Mouse (Mus musculus) lung, embryonic 16.5 days (tissue): ENCODE results near the gene Dop1b. TPM values are rescaled to one million over a fixed set of nuclear protein-coding genes. Genes with fewer than 3 reads are reported as not detected.
"Not testable (repeated sequence)": the region's sequence is repeated elsewhere in the genome, so short reads cannot be mapped to it uniquely, and the experiment has no call there.

Experiments used
- ATAC-seq: fragments of 200-750 bp; cut with Nextera tagmentation; 2 replicates; pipeline ENCODE4 v1.8.0; 2017; ENCODE audit warnings: low read depth, mild to moderate bottlenecking, moderate library complexity
- H3K27ac ChIP-seq: fragments of 300-500 bp; sonication (generic); 2 replicates; pipeline ENCODE4 v1.5.1; 2014; ENCODE audit warnings: mild to moderate bottlenecking, control low read depth, low read length
- H3K27me3 ChIP-seq: fragments of 300-500 bp; sonication (generic); 2 replicates; pipeline ENCODE4 v1.6.1; 2014; ENCODE audit warnings: low read depth, low read length, mixed read lengths; ENCODE audit not compliant: control insufficient read depth, insufficient read depth
- H3K36me3 ChIP-seq: fragments of 300-500 bp; sonication (generic); 2 replicates; pipeline ENCODE4 v1.6.1; 2014; ENCODE audit warnings: low read length; ENCODE audit not compliant: control insufficient read depth, insufficient read depth
- H3K4me1 ChIP-seq: fragments of 300-500 bp; sonication (generic); replicated peaks from 2 replicates; pipeline ENCODE4 v1.6.1; 2014; ENCODE audit warnings: low read length, mixed read lengths; ENCODE audit not compliant: control insufficient read depth, insufficient read depth
- H3K4me2 ChIP-seq: fragments of 300-500 bp; sonication (generic); 2 replicates; pipeline ENCODE4 v1.6.1; 2014; ENCODE audit warnings: low read depth, low read length, control low read depth
- H3K4me3 ChIP-seq: fragments of 300-500 bp; sonication (generic); 2 replicates; pipeline ENCODE4 v1.5.1; 2014; ENCODE audit warnings: mild to moderate bottlenecking, low read length, control low read depth
- H3K9ac ChIP-seq: fragments of 300-500 bp; sonication (generic); 2 replicates; pipeline ENCODE4 v1.6.1; 2014; ENCODE audit warnings: low read length, control low read depth
- H3K9me3 ChIP-seq: fragments of 300-500 bp; sonication (generic); 2 replicates; pipeline ENCODE4 v1.6.1; 2016; ENCODE audit warnings: low read length; ENCODE audit not compliant: control insufficient read depth
- WGBS: fragments of 180-500 bp; shearing (Covaris S2); extraction: QIAGEN DNeasy Blood & Tissue Kit; methylation state at CpG from one replicate; pipeline ENCODE4 v1.1.7; 2014; 5-methylcytosine and 5-hydroxymethylcytosine counted together
- polyA plus RNA-seq: library from polyadenylated mRNA; unstranded; fragments of >200 nt; fragmentation: Nextera tagmentation; extraction: Ambion mirVana; gene quantifications from 2 replicates; pipeline ENCODE4 v1.2.1, GENCODE M21; 2015

The Dop1b gene
- polyA plus RNA-seq, 1 experiment from 2014 or later: 19.3 TPM

GRCm38 (mm10) chr16:93682689-93683507, 28.8 kb upstream of the Dop1b start, which contains the start of gene Cbr3:
Cbr3 (plus strand) TSS chr16:93683215.
- peaks cover 24% of the 10 kb centered on the region for H3K27me3 ChIP-seq
- H3K36me3 ChIP-seq: no peaks in the 10 kb centered on the region
- H3K27ac ChIP-seq: no peak within 1 kb of the TSS
- peaks cover 17% of the 10 kb centered on the region for H3K4me1 ChIP-seq
- H3K9ac ChIP-seq: peak within 1 kb of the TSS; percentile 68
- no peaks in the 10 kb centered on the region for H3K9me3 ChIP-seq
- H3K4me3 ChIP-seq: peak within 1 kb of the TSS; percentile 64
- under 1% methylated on average over 63 of the region's 63 CpGs for WGBS
- peak within 1 kb of the TSS; percentile 99 for H3K4me2 ChIP-seq
- ATAC-seq: peak; percentile 94

- H3K4me2 ChIP-seq: peak overlapping the region; percentile 99
- no peaks in the 10 kb centered on the region for H3K36me3 ChIP-seq
- WGBS: under 1% methylated on average over 53 of the region's 53 CpGs
- peak overlapping the region; percentile 68 for H3K9ac ChIP-seq
- H3K27ac ChIP-seq: no peak overlapping the region
- H3K4me3 ChIP-seq: peak overlapping the region; percentile 64
- H3K27me3 ChIP-seq: peaks cover 24% of the 10 kb centered on the region
- peaks cover 17% of the 10 kb centered on the region for H3K4me1 ChIP-seq
- peak; percentile 45 for ATAC-seq
- no peaks in the 10 kb centered on the region for H3K9me3 ChIP-seq
These were observed 28.0 kb upstream of the Dop1b start for GRCm38 (mm10) chr16:93683508-93684236.

DNA sequence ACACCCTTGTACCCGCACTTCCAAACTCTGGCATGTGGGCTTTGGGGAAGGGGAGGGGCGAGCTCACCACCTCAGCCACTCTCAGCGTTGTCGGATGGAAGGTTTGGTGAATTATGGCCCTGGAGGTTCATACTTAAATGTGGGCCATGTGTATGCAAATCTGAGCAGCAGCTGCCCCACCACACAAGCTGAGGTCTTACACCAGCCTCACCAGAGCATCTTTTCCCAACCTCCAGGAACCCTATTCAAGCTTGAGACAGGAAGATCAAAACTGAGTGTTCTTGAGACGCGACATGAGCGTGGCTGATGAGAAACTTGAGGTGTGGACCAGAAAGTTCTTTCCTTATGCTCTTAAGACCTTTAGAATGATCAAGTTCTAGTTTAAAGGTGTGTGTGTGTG, 27.3 kb upstream of the Dop1b start:
- H3K4me2 ChIP-seq: peak overlapping the region; percentile 99
- ATAC-seq: no peak
- H3K4me1 ChIP-seq: peaks cover 17% of the 10 kb centered on the region
- H3K9me3 ChIP-seq: no peaks in the 10 kb centered on the region
- H3K4me3 ChIP-seq: peak overlapping the region; percentile 64
- peak overlapping the region; percentile 36; the same call in 1 of the 2 replicates for H3K9ac ChIP-seq
- no peak overlapping the region for H3K27ac ChIP-seq
- H3K36me3 ChIP-seq: no peaks in the 10 kb centered on the region
- H3K27me3 ChIP-seq: peaks cover 24% of the 10 kb centered on the region
- WGBS: 42% methylated on average over 7 of the region's 7 CpGs

DNA sequence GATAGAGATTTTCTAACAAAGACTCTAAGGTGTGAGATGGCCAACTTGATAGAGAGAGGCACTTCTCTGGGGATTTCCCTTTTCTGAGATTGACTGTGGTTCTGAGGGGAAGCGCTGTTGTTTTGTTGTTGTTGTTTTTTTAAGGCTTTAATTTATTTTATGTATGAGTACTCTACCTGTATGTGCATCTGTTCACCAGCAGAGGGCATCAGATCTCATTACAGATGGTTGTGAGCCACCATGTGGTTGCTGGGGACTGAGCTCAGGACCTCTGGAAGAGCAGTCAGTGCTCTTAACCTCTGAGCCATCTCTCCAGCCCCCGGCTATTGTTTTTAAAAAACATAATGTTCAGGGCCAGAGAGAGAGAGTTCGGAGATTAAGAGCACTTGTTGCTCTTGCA, 25.9 kb upstream of the Dop1b start:
- H3K4me3 ChIP-seq, ATAC-seq, H3K27ac ChIP-seq, H3K4me2 ChIP-seq, H3K9ac ChIP-seq, H3K9me3 ChIP-seq, H3K36me3 ChIP-seq: not testable (repeated sequence)
- peaks cover 17% of the 10 kb centered on the region for H3K4me1 ChIP-seq
- peaks cover 24% of the 10 kb centered on the region for H3K27me3 ChIP-seq
- 96% methylated on average over 3 of the region's 3 CpGs for WGBS

GRCm38 (mm10) chr16:93686421-93686820, 25.3 kb upstream of the Dop1b start:
- H3K27me3 ChIP-seq: peaks cover 20% of the 10 kb centered on the region
- H3K4me1 ChIP-seq: peaks cover 17% of the 10 kb centered on the region
- no peaks in the 10 kb centered on the region for H3K9me3 ChIP-seq
- H3K27ac ChIP-seq: no peak overlapping the region
- WGBS: 56% methylated on average over 6 of the region's 7 CpGs
- H3K36me3 ChIP-seq: no peaks in the 10 kb centered on the region
- no peak overlapping the region for H3K4me2 ChIP-seq
- ATAC-seq: no peak
- H3K9ac ChIP-seq: no peak overlapping the region
- H3K4me3 ChIP-seq: no peak overlapping the region

GRCm38 (mm10) chr16:93686945-93687344, 24.8 kb upstream of the Dop1b start:
- H3K27ac ChIP-seq: no peak overlapping the region
- H3K4me1 ChIP-seq: peaks cover 17% of the 10 kb centered on the region
- no peaks in the 10 kb centered on the region for H3K36me3 ChIP-seq
- no peaks in the 10 kb centered on the region for H3K9me3 ChIP-seq
- H3K4me2 ChIP-seq: no peak overlapping the region
- no peak for ATAC-seq
- no peak overlapping the region for H3K4me3 ChIP-seq
- peaks cover 14% of the 10 kb centered on the region for H3K27me3 ChIP-seq
- no peak overlapping the region for H3K9ac ChIP-seq
- 40% methylated on average over 5 of the region's 5 CpGs for WGBS

DNA sequence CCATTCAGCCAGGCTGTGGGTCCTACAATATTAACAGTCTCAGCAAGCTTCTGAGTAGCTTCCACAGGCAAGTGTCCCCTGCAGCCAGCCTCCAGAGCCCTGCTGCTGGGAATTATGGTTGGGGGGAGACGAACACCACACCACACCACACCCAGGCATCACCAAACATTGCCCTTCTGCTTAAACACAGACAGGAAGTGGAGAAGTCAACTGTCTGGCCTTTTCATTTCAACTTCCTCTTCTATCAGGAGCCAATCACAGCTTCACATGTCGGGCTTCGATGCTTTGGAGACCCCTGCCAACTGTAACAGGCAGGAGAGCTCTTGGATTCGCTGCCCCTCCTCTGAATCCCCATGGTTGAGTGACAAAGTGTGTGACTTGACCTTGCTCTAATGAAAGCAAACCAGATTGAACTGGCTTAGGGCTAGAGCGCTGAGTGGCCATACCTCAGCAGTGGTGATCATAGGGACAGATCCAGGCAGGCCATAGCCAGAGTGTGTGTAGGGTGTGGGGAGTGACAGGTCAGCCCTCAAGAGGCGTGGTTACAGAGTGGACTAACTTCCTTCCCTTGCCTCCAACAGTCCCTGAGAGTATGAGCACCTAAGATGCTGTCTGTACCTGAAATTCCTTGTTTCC, 20.4 kb upstream of the Dop1b start:
- 59% methylated on average over 6 of the region's 6 CpGs for WGBS
- H3K9me3 ChIP-seq: no peaks in the 10 kb centered on the region
- H3K9ac ChIP-seq: no peak overlapping the region
- no peak overlapping the region for H3K4me3 ChIP-seq
- no peak overlapping the region for H3K4me2 ChIP-seq
- H3K4me1 ChIP-seq: no peaks in the 10 kb centered on the region
- no peak overlapping the region for H3K27ac ChIP-seq
- no peaks in the 10 kb centered on the region for H3K27me3 ChIP-seq
- H3K36me3 ChIP-seq: no peaks in the 10 kb centered on the region
- no peak for ATAC-seq

DNA sequence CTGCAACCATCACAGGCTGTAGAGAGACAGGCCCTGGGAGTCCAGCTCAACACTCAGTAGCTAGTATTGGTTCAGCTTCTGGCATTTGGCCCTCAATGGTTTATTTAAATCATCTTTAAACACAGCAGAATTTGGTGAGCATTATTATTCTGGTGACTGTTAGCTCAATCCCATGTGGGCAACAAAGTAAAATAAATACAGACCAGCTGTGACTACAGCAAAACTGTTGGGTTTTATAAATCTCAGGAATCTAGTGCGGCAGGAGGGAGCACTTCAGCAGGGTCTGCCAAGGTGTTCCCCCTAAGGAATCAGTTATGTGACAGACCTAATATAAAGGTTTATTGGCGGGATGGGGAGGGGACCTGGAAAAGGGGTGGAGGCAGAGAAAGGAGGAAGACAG, 19.0 kb upstream of the Dop1b start:
- H3K4me1 ChIP-seq: no peaks in the 10 kb centered on the region
- no peaks in the 10 kb centered on the region for H3K27me3 ChIP-seq
- no peaks in the 10 kb centered on the region for H3K36me3 ChIP-seq
- H3K4me3 ChIP-seq: no peak overlapping the region
- ATAC-seq: no peak
- H3K4me2 ChIP-seq: no peak overlapping the region
- no peaks in the 10 kb centered on the region for H3K9me3 ChIP-seq
- H3K27ac ChIP-seq: no peak overlapping the region
- no peak overlapping the region for H3K9ac ChIP-seq
- 60% methylated on average over 2 of the region's 2 CpGs for WGBS

GRCm38 (mm10) chr16:93707116-93707515, 4.6 kb upstream of the Dop1b start:
- H3K27me3 ChIP-seq: no peaks in the 10 kb centered on the region
- no peak for ATAC-seq
- WGBS: 86% methylated on average over 7 of the region's 7 CpGs
- H3K36me3 ChIP-seq: no peaks in the 10 kb centered on the region
- no peak overlapping the region for H3K27ac ChIP-seq
- H3K9me3 ChIP-seq: no peaks in the 10 kb centered on the region
- H3K9ac ChIP-seq: no peak overlapping the region
- no peak overlapping the region for H3K4me2 ChIP-seq
- no peak overlapping the region for H3K4me3 ChIP-seq
- H3K4me1 ChIP-seq: no peaks in the 10 kb centered on the region
